Mouse (Mus musculus) forebrain, embryonic 11.5 days (tissue): Measurements from ENCODE around the gene Fastkd3. TPM values are rescaled to one million over a fixed set of nuclear protein-coding genes. Genes with fewer than 3 reads are reported as not detected.

Experiments
- ATAC-seq: fragments of 200-750 bp; cut with Nextera tagmentation; replicated peaks from 2 replicates; pipeline ENCODE4 v1.8.0; 2017; ENCODE audit warnings: moderate TSS enrichment; ENCODE audit not compliant: low FRiP score
- DNase-seq: peaks from one replicate; pipeline ENCODE4 v3.0.0-alpha.2; 2017; ENCODE audit warnings: low spot score
- H3K27ac ChIP-seq: fragments of 300-500 bp; sonication (generic); 2 replicates; pipeline ENCODE4 v1.5.1; 2014; ENCODE audit warnings: low read depth, low read length
- H3K27me3 ChIP-seq: fragments of 300-500 bp; sonication (generic); 2 replicates; pipeline ENCODE4 v1.6.1; 2014; ENCODE audit warnings: mild to moderate bottlenecking, low read length, mixed read lengths; ENCODE audit not compliant: control insufficient read depth, insufficient read depth
- H3K36me3 ChIP-seq: fragments of 300-500 bp; sonication (generic); 2 replicates; pipeline ENCODE4 v1.6.1; 2014; ENCODE audit warnings: mild to moderate bottlenecking, low read length, moderate library complexity, mixed read lengths; ENCODE audit not compliant: control insufficient read depth, insufficient read depth
- H3K4me1 ChIP-seq: fragments of 300-500 bp; sonication (generic); replicated peaks from 2 replicates; pipeline ENCODE4 v1.6.1; 2014; ENCODE audit warnings: low read length, mixed read lengths; ENCODE audit not compliant: control insufficient read depth, insufficient read depth
- H3K4me2 ChIP-seq: fragments of 300-500 bp; sonication (generic); 2 replicates; pipeline ENCODE4 v1.6.1; 2014; ENCODE audit warnings: low read depth, mild to moderate bottlenecking, low read length, moderate library complexity, mixed read lengths; ENCODE audit not compliant: severe bottlenecking
- H3K4me3 ChIP-seq: fragments of 300-500 bp; sonication (generic); 2 replicates; pipeline ENCODE4 v1.5.1; 2014; ENCODE audit warnings: low read depth, low read length
- H3K9ac ChIP-seq: fragments of 300-500 bp; sonication (generic); 2 replicates; pipeline ENCODE4 v1.6.1; 2014; ENCODE audit warnings: low read length
- H3K9me3 ChIP-seq: fragments of 300-500 bp; sonication (generic); 2 replicates; pipeline ENCODE4 v1.6.1; 2016; ENCODE audit warnings: low read length, mixed read lengths; ENCODE audit not compliant: control insufficient read depth
- WGBS: fragments of 180-500 bp; shearing (Covaris S2); extraction: QIAGEN DNeasy Blood & Tissue Kit; methylation state at CpG from one replicate; pipeline ENCODE4 v1.1.7; 2014; 5-methylcytosine and 5-hydroxymethylcytosine counted together
- polyA plus RNA-seq: library from polyadenylated mRNA; unstranded; fragments of >200 nt; fragmentation: Nextera tagmentation; extraction: Ambion mirVana; gene quantifications from 2 replicates; pipeline ENCODE4 v1.2.1, GENCODE M21; 2014

Fastkd3 gene
- polyA plus RNA-seq, 1 experiment from 2014 or later = 46.6 TPM

DNA sequence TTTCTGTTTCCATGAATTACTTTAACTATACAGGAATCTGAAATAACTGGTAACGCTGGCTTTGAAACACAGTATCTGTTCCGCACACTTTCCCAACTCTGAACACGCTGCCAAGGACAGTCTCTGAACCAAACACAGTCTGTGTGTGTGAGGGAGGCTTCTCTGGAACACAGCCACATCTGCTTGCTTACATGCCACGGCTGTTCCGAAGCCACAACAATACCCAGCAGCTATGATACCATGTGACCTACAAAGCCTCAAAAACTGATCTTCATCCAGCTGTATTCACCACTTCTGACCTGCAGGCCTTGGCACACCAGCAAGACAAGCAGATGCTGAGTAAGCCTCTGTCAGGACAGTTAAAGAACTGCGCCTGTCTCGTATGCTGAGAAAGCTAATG, 4.1 kb upstream of the Fastkd3 start:
- Histone ChIP-seq H3K4me1 (peaks cover 4% of the 10 kb centered on the region; the same call in 1 of the 2 replicates), H3K9me3 (no peaks in the 10 kb centered on the region), H3K9ac (no peak overlapping the region), H3K27ac (no peak overlapping the region), H3K4me2 (no peak overlapping the region), H3K4me3 (no peak overlapping the region), H3K36me3 (no peaks in the 10 kb centered on the region; the same call in 1 of the 2 replicates), H3K27me3 (no peaks in the 10 kb centered on the region)
- no peak for DNase-seq
- ATAC-seq = no peak
- WGBS = 92% methylated on average over 7 of the region's 7 CpGs

DNA sequence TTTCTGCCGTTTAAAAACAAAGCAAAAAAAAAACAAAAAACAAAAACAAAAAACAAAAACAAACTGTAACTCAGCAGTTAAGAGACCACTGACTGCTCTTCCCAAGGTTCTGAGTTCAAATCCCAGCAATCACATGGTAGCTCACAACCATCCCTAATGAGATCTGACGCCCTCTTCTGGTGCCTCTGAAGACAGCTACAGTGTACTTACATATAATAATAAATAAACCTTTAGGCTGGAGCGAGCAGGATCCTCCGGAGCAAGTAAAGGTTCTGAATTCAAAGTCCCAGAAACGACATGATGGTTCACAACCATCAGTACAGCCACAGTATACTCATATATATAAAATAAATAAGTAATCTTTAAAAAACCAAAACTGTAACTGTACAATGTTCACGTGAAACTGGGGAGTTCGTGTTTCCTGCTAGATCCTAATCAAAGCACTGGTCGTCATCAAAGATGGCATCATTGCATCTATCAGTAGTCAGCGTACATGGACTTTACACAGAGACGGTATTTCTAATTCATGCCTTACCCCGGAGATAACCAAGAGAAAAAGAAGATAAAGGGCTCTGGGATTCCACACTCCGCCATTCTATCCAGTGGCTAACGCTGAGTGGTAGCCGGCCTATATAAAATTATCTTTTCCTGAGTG, 821 bp upstream of the Fastkd3 start:
- no peak for ATAC-seq
- no peak for DNase-seq
- 28% methylated on average over 14 of the region's 14 CpGs for WGBS
- Histone ChIP-seq H3K4me1 (peaks cover 4% of the 10 kb centered on the region; the same call in 1 of the 2 replicates), H3K9ac (peak overlapping the region; percentile 79), H3K4me3 (peak overlapping the region; percentile 78), H3K9me3 (no peaks in the 10 kb centered on the region), H3K36me3 (peaks cover 6% of the 10 kb centered on the region; the same call in 1 of the 2 replicates), H3K27ac (no peak overlapping the region; the same call in 1 of the 2 replicates), H3K4me2 (peak overlapping the region; percentile 54), H3K27me3 (no peaks in the 10 kb centered on the region)

DNA sequence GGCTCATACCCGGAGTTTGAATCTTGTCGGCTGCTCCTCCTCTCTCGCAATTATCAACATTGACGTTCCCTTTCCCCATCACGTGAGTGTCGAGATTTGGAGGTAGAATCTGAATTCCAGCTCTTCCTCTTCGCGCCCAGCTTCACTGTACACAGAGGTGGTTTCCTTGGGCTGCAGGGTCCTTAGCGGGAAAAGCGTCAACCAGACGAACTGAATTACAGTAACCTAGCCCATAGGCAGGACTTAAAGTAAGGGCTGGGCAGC, 415 bp downstream of the Fastkd3 start:
- H3K4me3 ChIP-seq = peak overlapping the region; percentile 78
- peak overlapping the region; percentile 79 for H3K9ac ChIP-seq
- peaks cover 4% of the 10 kb centered on the region; the same call in 1 of the 2 replicates for H3K4me1 ChIP-seq
- H3K9me3 ChIP-seq = no peaks in the 10 kb centered on the region
- DNase-seq = no peak
- WGBS = 0% methylated on average over 11 of the region's 11 CpGs
- H3K4me2 ChIP-seq = peak overlapping the region; percentile 91
- H3K36me3 ChIP-seq = peaks cover 6% of the 10 kb centered on the region; the same call in 1 of the 2 replicates
- ATAC-seq = no peak; the same call in 1 of the 2 replicates
- peak overlapping the region; percentile 37; the same call in 1 of the 2 replicates for H3K27ac ChIP-seq
- H3K27me3 ChIP-seq = no peaks in the 10 kb centered on the region

DNA sequence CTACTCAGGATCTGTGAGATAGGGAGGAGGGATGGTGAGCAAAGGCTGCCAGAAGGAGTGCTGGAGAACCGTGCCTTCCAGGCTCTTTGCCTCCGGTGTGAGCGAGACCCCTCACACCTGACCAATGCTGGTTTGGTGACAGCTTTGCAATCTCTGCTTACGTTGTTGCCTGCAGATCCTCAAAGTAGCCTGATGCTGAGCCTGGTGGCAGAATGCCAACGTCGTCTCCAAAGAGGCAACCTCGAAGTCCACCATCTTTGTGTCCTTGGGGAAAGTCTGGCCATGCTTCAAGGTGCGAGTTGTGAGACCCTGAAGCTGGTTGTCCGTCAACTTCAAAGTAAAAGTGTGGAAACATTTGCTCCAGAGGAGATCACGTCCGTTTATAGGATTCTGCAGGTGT, 1.9 kb downstream of the Fastkd3 start:
- DNase-seq = no peak
- no peaks in the 10 kb centered on the region for H3K9me3 ChIP-seq
- H3K9ac ChIP-seq = no peak overlapping the region
- H3K27ac ChIP-seq = no peak overlapping the region
- H3K4me1 ChIP-seq = peaks cover 4% of the 10 kb centered on the region; the same call in 1 of the 2 replicates
- no peak overlapping the region for H3K4me3 ChIP-seq
- ATAC-seq = no peak
- H3K36me3 ChIP-seq = peaks cover 16% of the 10 kb centered on the region
- H3K27me3 ChIP-seq = no peaks in the 10 kb centered on the region
- 94% methylated on average over 11 of the region's 11 CpGs for WGBS
- H3K4me2 ChIP-seq = no peak overlapping the region

GRCm38 (mm10) chr13:68585441-68585840, 3.4 kb downstream of the Fastkd3 start:
- Histone ChIP-seq H3K4me2 (no peak overlapping the region), H3K27me3 (no peaks in the 10 kb centered on the region), H3K27ac (no peak overlapping the region), H3K36me3 (peaks cover 16% of the 10 kb centered on the region), H3K4me1 (peaks cover 4% of the 10 kb centered on the region; the same call in 1 of the 2 replicates), H3K9me3 (no peaks in the 10 kb centered on the region), H3K9ac (no peak overlapping the region), H3K4me3 (no peak overlapping the region)
- ATAC-seq (no peak), DNase-seq (no peak)
- WGBS = 87% methylated on average over 7 of the region's 7 CpGs

GRCm38 (mm10) chr13:68588352-68588751, 6.3 kb downstream of the Fastkd3 start:
- H3K27me3 ChIP-seq = no peaks in the 10 kb centered on the region
- no peak overlapping the region for H3K4me2 ChIP-seq
- H3K4me1 ChIP-seq = no peaks in the 10 kb centered on the region
- H3K36me3 ChIP-seq = peaks cover 27% of the 10 kb centered on the region
- DNase-seq = no peak
- no peaks in the 10 kb centered on the region for H3K9me3 ChIP-seq
- no peak for ATAC-seq
- H3K4me3 ChIP-seq = no peak overlapping the region
- no peak overlapping the region for H3K27ac ChIP-seq
- H3K9ac ChIP-seq = no peak overlapping the region

- no peak overlapping the region for H3K4me2 ChIP-seq
- 69% methylated on average over 1 of the region's 1 CpGs for WGBS
- H3K36me3 ChIP-seq = peaks cover 11% of the 10 kb centered on the region
- no peak overlapping the region for H3K9ac ChIP-seq
- no peak overlapping the region for H3K27ac ChIP-seq
- DNase-seq = no peak
- ATAC-seq = no peak
- no peaks in the 10 kb centered on the region for H3K27me3 ChIP-seq
- H3K4me3 ChIP-seq = no peak overlapping the region
- no peaks in the 10 kb centered on the region for H3K4me1 ChIP-seq
- no peaks in the 10 kb centered on the region for H3K9me3 ChIP-seq
These were observed 11.8 kb downstream of the Fastkd3 start for GRCm38 (mm10) chr13:68593797-68594196.

GRCm38 (mm10) chr13:68597199-68597598, 15.2 kb downstream of the Fastkd3 start, which contains the start of gene 1700001L19Rik:
TSS of gene 1700001L19Rik (plus strand) at chr13:68597421.
- ATAC-seq = no peak
- H3K36me3 ChIP-seq = peaks cover 6% of the 10 kb centered on the region
- 11% methylated on average over 9 of the region's 10 CpGs for WGBS
- H3K4me3 ChIP-seq = peak within 1 kb of the TSS; percentile 5; the same call in 1 of the 2 replicates
- H3K9ac ChIP-seq = no peak within 1 kb of the TSS
- no peaks in the 10 kb centered on the region for H3K4me1 ChIP-seq
- DNase-seq = no peak
- H3K27me3 ChIP-seq = no peaks in the 10 kb centered on the region
- no peaks in the 10 kb centered on the region for H3K9me3 ChIP-seq
- H3K27ac ChIP-seq = no peak within 1 kb of the TSS
- H3K4me2 ChIP-seq = peak within 1 kb of the TSS; percentile 48

- Histone ChIP-seq H3K36me3 (peaks cover 2% of the 10 kb centered on the region), H3K9ac (no peak overlapping the region), H3K4me2 (peak overlapping the region; percentile 48), H3K27ac (no peak overlapping the region), H3K27me3 (no peaks in the 10 kb centered on the region), H3K4me3 (peak overlapping the region; percentile 5; the same call in 1 of the 2 replicates), H3K9me3 (no peaks in the 10 kb centered on the region), H3K4me1 (no peaks in the 10 kb centered on the region)
- ATAC-seq (0 out of 2 replicates have a peak, but pooled peaks have one; percentile 23), DNase-seq (no peak)
- 11% methylated on average over 13 of the region's 13 CpGs for WGBS
These were observed 15.6 kb downstream of the Fastkd3 start for GRCm38 (mm10) chr13:68597667-68598066.
